Mouse (Mus musculus): ENCODE measurements around the gene Commd8. TPM values are rescaled to one million over a fixed set of nuclear protein-coding genes. Genes with fewer than 3 reads are reported as not detected.
"Not testable (repeated sequence)": the region's sequence is repeated elsewhere in the genome, so short reads cannot be mapped to it uniquely, and the experiment has no call there.

The Commd8 gene
- polyA plus RNA-seq, 1 experiment from 2014 or later: 162 TPM

DNA sequence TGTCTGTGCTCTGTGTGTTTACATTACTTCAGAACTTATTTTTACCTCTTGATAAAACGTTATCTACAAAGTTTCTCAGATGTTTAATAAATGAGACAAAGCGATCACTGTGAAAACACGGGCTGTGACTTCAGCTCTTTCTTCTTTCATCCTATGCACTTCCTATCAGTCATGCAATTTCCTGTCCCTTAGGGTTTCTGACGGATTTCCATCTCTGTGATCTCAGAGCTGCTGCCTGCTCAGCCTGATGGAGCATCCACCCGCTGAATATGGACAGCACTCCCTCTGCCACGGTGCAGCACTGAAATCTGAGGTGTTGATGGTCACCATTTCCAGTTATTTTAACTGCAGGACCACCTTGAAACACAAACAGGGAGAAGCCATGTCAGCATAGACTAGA lies 8.5 kb downstream of the Commd8 start:
- no peak for ATAC-seq (ENCODE audit: low read depth)
- WGBS: 85% methylated on average over 6 of the region's 6 CpGs

GRCm38 (mm10) chr5:72158667-72159066 lies 9.3 kb downstream of the Commd8 start:
- no peaks in the 10 kb centered on the region for H3K4me1 ChIP-seq (ENCODE audit: control insufficient read depth, insufficient read depth, low read length)
- H3K9me3 ChIP-seq (ENCODE audit: control insufficient read depth, low read length): no peaks in the 10 kb centered on the region
- H3K4me2 ChIP-seq (ENCODE audit: low read depth, low read length): no peak overlapping the region
- H3K27ac ChIP-seq (ENCODE audit: low read depth, low read length): no peak overlapping the region
- H3K27me3 ChIP-seq (ENCODE audit: control insufficient read depth, insufficient read depth, low read length): no peaks in the 10 kb centered on the region
- no peak for ATAC-seq (ENCODE audit: low read depth)
- no peak overlapping the region for H3K4me3 ChIP-seq (ENCODE audit: low read depth, low read length)
- no peak overlapping the region for H3K9ac ChIP-seq (replicated peaks; ENCODE audit: low read depth, low read length)
- H3K36me3 ChIP-seq (ENCODE audit: control insufficient read depth, insufficient read depth, low read length): peaks cover 18% of the 10 kb centered on the region
- WGBS: 93% methylated on average over 12 of the region's 12 CpGs

More for the DNA sequence above, 8.5 kb downstream of the Commd8 start:
- Histone ChIP-seq H3K9ac (replicated peaks; ENCODE audit: low read depth, low read length) (no peak overlapping the region), H3K9me3 (ENCODE audit: control insufficient read depth, low read length) (no peaks in the 10 kb centered on the region), H3K4me1 (ENCODE audit: control insufficient read depth, insufficient read depth, low read length) (no peaks in the 10 kb centered on the region), H3K4me2 (ENCODE audit: low read depth, low read length) (no peak overlapping the region), H3K36me3 (ENCODE audit: control insufficient read depth, insufficient read depth, low read length) (peaks cover 18% of the 10 kb centered on the region), H3K27ac (ENCODE audit: low read depth, low read length) (no peak overlapping the region), H3K27me3 (ENCODE audit: control insufficient read depth, insufficient read depth, low read length) (no peaks in the 10 kb centered on the region), H3K4me3 (ENCODE audit: low read depth, low read length) (no peak overlapping the region)

GRCm38 (mm10) chr5:72156598-72156997 lies 11.4 kb downstream of the Commd8 start:
- H3K27ac ChIP-seq (ENCODE audit: low read depth, low read length): no peak overlapping the region
- H3K4me3 ChIP-seq (ENCODE audit: low read depth, low read length): no peak overlapping the region
- H3K9me3 ChIP-seq (ENCODE audit: control insufficient read depth, low read length): no peaks in the 10 kb centered on the region
- H3K4me2 ChIP-seq (ENCODE audit: low read depth, low read length): no peak overlapping the region
- H3K27me3 ChIP-seq (ENCODE audit: control insufficient read depth, insufficient read depth, low read length): no peaks in the 10 kb centered on the region
- peaks cover 18% of the 10 kb centered on the region for H3K36me3 ChIP-seq (ENCODE audit: control insufficient read depth, insufficient read depth, low read length)
- no peak overlapping the region for H3K9ac ChIP-seq (replicated peaks; ENCODE audit: low read depth, low read length)
- ATAC-seq (ENCODE audit: low read depth): no peak
- 85% methylated on average over 5 of the region's 5 CpGs for whole genome bisulfite sequencing
- no peaks in the 10 kb centered on the region for H3K4me1 ChIP-seq (ENCODE audit: control insufficient read depth, insufficient read depth, low read length)

GRCm38 (mm10) chr5:72155686-72156085 lies 12.3 kb downstream of the Commd8 start:
- not testable (repeated sequence) for H3K4me3 ChIP-seq (ENCODE audit: low read depth, low read length); H3K27ac ChIP-seq (ENCODE audit: low read depth, low read length); ATAC-seq (ENCODE audit: low read depth); H3K9ac ChIP-seq (replicated peaks; ENCODE audit: low read depth, low read length); H3K4me1 ChIP-seq (ENCODE audit: control insufficient read depth, insufficient read depth, low read length); H3K4me2 ChIP-seq (ENCODE audit: low read depth, low read length); H3K9me3 ChIP-seq (ENCODE audit: control insufficient read depth, low read length); H3K27me3 ChIP-seq (ENCODE audit: control insufficient read depth, insufficient read depth, low read length)
- peaks cover 11% of the 10 kb centered on the region for H3K36me3 ChIP-seq (ENCODE audit: control insufficient read depth, insufficient read depth, low read length)
- 72% methylated on average over 3 of the region's 3 CpGs for WGBS

GRCm38 (mm10) chr5:72150870-72151269 lies 17.1 kb downstream of the Commd8 start:
- 96% methylated on average over 5 of the region's 5 CpGs for WGBS
- ATAC-seq (ENCODE audit: low read depth): no peak

GRCm38 (mm10) chr5:72148679-72149078 lies 19.3 kb downstream of the Commd8 start:
- H3K4me3 ChIP-seq (ENCODE audit: low read depth, low read length): no peak overlapping the region
- ATAC-seq (ENCODE audit: low read depth): no peak
- H3K9me3 ChIP-seq (ENCODE audit: control insufficient read depth, low read length): no peaks in the 10 kb centered on the region
- WGBS: 59% methylated on average over 5 of the region's 5 CpGs
- H3K4me2 ChIP-seq (ENCODE audit: low read depth, low read length): no peak overlapping the region
- H3K9ac ChIP-seq (replicated peaks; ENCODE audit: low read depth, low read length): no peak overlapping the region
- H3K27ac ChIP-seq (ENCODE audit: low read depth, low read length): no peak overlapping the region
- H3K27me3 ChIP-seq (ENCODE audit: control insufficient read depth, insufficient read depth, low read length): no peaks in the 10 kb centered on the region
- H3K4me1 ChIP-seq (ENCODE audit: control insufficient read depth, insufficient read depth, low read length): no peaks in the 10 kb centered on the region
- H3K36me3 ChIP-seq (ENCODE audit: control insufficient read depth, insufficient read depth, low read length): no peaks in the 10 kb centered on the region

More at GRCm38 (mm10) chr5:72150870-72151269, 17.1 kb downstream of the Commd8 start:
- H3K27ac ChIP-seq (ENCODE audit: low read depth, low read length): no peak overlapping the region
- H3K4me2 ChIP-seq (ENCODE audit: low read depth, low read length): no peak overlapping the region
- H3K27me3 ChIP-seq (ENCODE audit: control insufficient read depth, insufficient read depth, low read length): no peaks in the 10 kb centered on the region
- H3K4me1 ChIP-seq (ENCODE audit: control insufficient read depth, insufficient read depth, low read length): no peaks in the 10 kb centered on the region
- no peaks in the 10 kb centered on the region for H3K36me3 ChIP-seq (ENCODE audit: control insufficient read depth, insufficient read depth, low read length)
- H3K9ac ChIP-seq (replicated peaks; ENCODE audit: low read depth, low read length): no peak overlapping the region
- H3K9me3 ChIP-seq (ENCODE audit: control insufficient read depth, low read length): no peaks in the 10 kb centered on the region
- no peak overlapping the region for H3K4me3 ChIP-seq (ENCODE audit: low read depth, low read length)

- H3K9me3 ChIP-seq (ENCODE audit: control insufficient read depth, low read length): no peaks in the 10 kb centered on the region
- no peak overlapping the region for H3K9ac ChIP-seq (replicated peaks; ENCODE audit: low read depth, low read length)
- H3K4me1 ChIP-seq (ENCODE audit: control insufficient read depth, insufficient read depth, low read length): no peaks in the 10 kb centered on the region
- no peak for ATAC-seq (ENCODE audit: low read depth)
- WGBS: 65% methylated on average over 1 of the region's 1 CpGs
- no peak overlapping the region for H3K4me2 ChIP-seq (ENCODE audit: low read depth, low read length)
- no peak overlapping the region for H3K4me3 ChIP-seq (ENCODE audit: low read depth, low read length)
- no peaks in the 10 kb centered on the region for H3K36me3 ChIP-seq (ENCODE audit: control insufficient read depth, insufficient read depth, low read length)
- no peaks in the 10 kb centered on the region for H3K27me3 ChIP-seq (ENCODE audit: control insufficient read depth, insufficient read depth, low read length)
- no peak overlapping the region for H3K27ac ChIP-seq (ENCODE audit: low read depth, low read length)
Measured at GRCm38 (mm10) chr5:72139619-72140018, 28.4 kb downstream of the Commd8 start.

- Histone ChIP-seq H3K27ac (ENCODE audit: low read depth, low read length) (no peak overlapping the region), H3K4me1 (ENCODE audit: control insufficient read depth, insufficient read depth, low read length) (no peaks in the 10 kb centered on the region), H3K27me3 (ENCODE audit: control insufficient read depth, insufficient read depth, low read length) (no peaks in the 10 kb centered on the region), H3K4me3 (ENCODE audit: low read depth, low read length) (no peak overlapping the region), H3K4me2 (ENCODE audit: low read depth, low read length) (no peak overlapping the region), H3K9ac (replicated peaks; ENCODE audit: low read depth, low read length) (no peak overlapping the region), H3K36me3 (ENCODE audit: control insufficient read depth, insufficient read depth, low read length) (no peaks in the 10 kb centered on the region), H3K9me3 (ENCODE audit: control insufficient read depth, low read length) (no peaks in the 10 kb centered on the region)
- ATAC-seq (ENCODE audit: low read depth): no peak
- 89% methylated on average over 7 of the region's 7 CpGs for WGBS
Measured at GRCm38 (mm10) chr5:72138256-72138655, 29.7 kb downstream of the Commd8 start.

GRCm38 (mm10) chr5:72133906-72134305 lies 34.1 kb downstream of the Commd8 start:
- ATAC-seq (ENCODE audit: low read depth): no peak
- Histone ChIP-seq H3K4me2 (ENCODE audit: low read depth, low read length) (no peak overlapping the region), H3K36me3 (ENCODE audit: control insufficient read depth, insufficient read depth, low read length) (no peaks in the 10 kb centered on the region), H3K9me3 (ENCODE audit: control insufficient read depth, low read length) (no peaks in the 10 kb centered on the region), H3K4me1 (ENCODE audit: control insufficient read depth, insufficient read depth, low read length) (no peaks in the 10 kb centered on the region), H3K27ac (ENCODE audit: low read depth, low read length) (no peak overlapping the region), H3K4me3 (ENCODE audit: low read depth, low read length) (no peak overlapping the region), H3K27me3 (ENCODE audit: control insufficient read depth, insufficient read depth, low read length) (no peaks in the 10 kb centered on the region), H3K9ac (replicated peaks; ENCODE audit: low read depth, low read length) (no peak overlapping the region)
- 54% methylated on average over 2 of the region's 2 CpGs for WGBS

DNA sequence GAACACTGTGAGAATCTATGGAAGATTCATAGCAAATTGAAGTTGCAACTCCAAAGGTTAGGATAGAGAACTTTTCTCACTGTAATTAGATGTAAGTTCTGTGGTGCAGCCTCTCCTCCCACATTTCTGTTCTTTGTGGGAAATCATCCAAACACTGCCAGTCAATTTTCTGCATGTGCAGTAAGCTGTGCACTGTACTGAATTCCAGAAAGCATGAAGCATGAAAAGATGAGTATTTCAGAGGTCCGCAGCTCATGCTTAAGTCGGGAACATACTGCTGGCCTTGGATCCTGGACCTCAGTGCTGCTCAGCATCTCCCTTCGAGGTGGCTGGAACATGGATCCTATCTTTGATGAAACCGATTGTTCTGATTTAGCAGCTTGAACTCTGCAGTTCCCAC lies 41.3 kb downstream of the Commd8 start:
- H3K4me2 ChIP-seq (ENCODE audit: low read depth, low read length): no peak overlapping the region
- no peak for ATAC-seq (ENCODE audit: low read depth)
- H3K4me3 ChIP-seq (ENCODE audit: low read depth, low read length): no peak overlapping the region
- no peak overlapping the region for H3K27ac ChIP-seq (ENCODE audit: low read depth, low read length)
- H3K36me3 ChIP-seq (ENCODE audit: control insufficient read depth, insufficient read depth, low read length): no peaks in the 10 kb centered on the region
- 93% methylated on average over 4 of the region's 4 CpGs for WGBS
- H3K4me1 ChIP-seq (ENCODE audit: control insufficient read depth, insufficient read depth, low read length): peaks cover 2% of the 10 kb centered on the region; the same call in 1 of the 2 replicates
- H3K9me3 ChIP-seq (ENCODE audit: control insufficient read depth, low read length): no peaks in the 10 kb centered on the region
- H3K9ac ChIP-seq (replicated peaks; ENCODE audit: low read depth, low read length): no peak overlapping the region
- no peaks in the 10 kb centered on the region for H3K27me3 ChIP-seq (ENCODE audit: control insufficient read depth, insufficient read depth, low read length)
